Mouse (Mus musculus): Measurements from ENCODE around the gene Wsb1.

The Wsb1 gene

GRCm38 (mm10) chr11:79218936-79219626 is 35.4 kb downstream of the Wsb1 start:
- in situ Hi-C loops (cut with MboI; ENCODE audit: low sequenced_read_pairs): no loop called here

- in situ Hi-C loops (cut with MboI; ENCODE audit: low sequenced_read_pairs): no loop called here
These were observed 36.4 kb downstream of the Wsb1 start for GRCm38 (mm10) chr11:79218061-79218460.

GRCm38 (mm10) chr11:79217133-79217532 is 37.3 kb downstream of the Wsb1 start:
- in situ Hi-C loops (cut with MboI; ENCODE audit: low sequenced_read_pairs): no loop called here

- in situ Hi-C loops (cut with MboI; ENCODE audit: low sequenced_read_pairs): no loop called here
These were observed 38.9 kb downstream of the Wsb1 start for GRCm38 (mm10) chr11:79215539-79215938.

GRCm38 (mm10) chr11:79214015-79214418 is 40.5 kb downstream of the Wsb1 start:
- in situ Hi-C loops (cut with MboI; ENCODE audit: low sequenced_read_pairs): loop anchor here (5.0 kb wide), 1 partner anchor 182 kb away; no protein-coding TSS in a partner anchor

- in situ Hi-C loops (cut with MboI; ENCODE audit: low sequenced_read_pairs): loop anchor here (5.0 kb wide), 1 partner anchor 178 kb away; no protein-coding TSS in a partner anchor
These were observed 44.5 kb downstream of the Wsb1 start for GRCm38 (mm10) chr11:79209882-79210471.

GRCm38 (mm10) chr11:79209113-79209512 is 45.4 kb downstream of the Wsb1 start:
- in situ Hi-C loops (cut with MboI; ENCODE audit: low sequenced_read_pairs): no loop called here

GRCm38 (mm10) chr11:79208462-79208861 is 46.0 kb downstream of the Wsb1 start:
- in situ Hi-C loops (cut with MboI; ENCODE audit: low sequenced_read_pairs): no loop called here

GRCm38 (mm10) chr11:79207691-79208090 is 46.8 kb downstream of the Wsb1 start:
- in situ Hi-C loops (cut with MboI; ENCODE audit: low sequenced_read_pairs): no loop called here

GRCm38 (mm10) chr11:79204444-79204843 is 50.0 kb downstream of the Wsb1 start:
- in situ Hi-C loops (cut with MboI; ENCODE audit: low sequenced_read_pairs): no loop called here

GRCm38 (mm10) chr11:79200502-79200901 is 54.0 kb downstream of the Wsb1 start:
- in situ Hi-C loops (cut with MboI; ENCODE audit: low sequenced_read_pairs): no loop called here

- in situ Hi-C loops (cut with MboI; ENCODE audit: low sequenced_read_pairs): no loop called here
These were observed 55.9 kb downstream of the Wsb1 start for GRCm38 (mm10) chr11:79198562-79198961.

GRCm38 (mm10) chr11:79197846-79198235 is 56.6 kb downstream of the Wsb1 start:
- in situ Hi-C loops (cut with MboI; ENCODE audit: low sequenced_read_pairs): no loop called here

GRCm38 (mm10) chr11:79196876-79197845 is 57.3 kb downstream of the Wsb1 start:
- in situ Hi-C loops (cut with MboI; ENCODE audit: low sequenced_read_pairs): no loop called here

GRCm38 (mm10) chr11:79196196-79196869 is 58.1 kb downstream of the Wsb1 start:
- in situ Hi-C loops (cut with MboI; ENCODE audit: low sequenced_read_pairs): no loop called here

GRCm38 (mm10) chr11:79192176-79192575 is 62.3 kb downstream of the Wsb1 start:
- in situ Hi-C loops (cut with MboI; ENCODE audit: low sequenced_read_pairs): no loop called here

GRCm38 (mm10) chr11:79191214-79191613 is 63.3 kb downstream of the Wsb1 start:
- in situ Hi-C loops (cut with MboI; ENCODE audit: low sequenced_read_pairs): no loop called here

GRCm38 (mm10) chr11:79190257-79190656 is 64.2 kb downstream of the Wsb1 start:
- in situ Hi-C loops (cut with MboI; ENCODE audit: low sequenced_read_pairs): no loop called here

Measured in CH12F3 (cell line).